Mouse (Mus musculus): ENCODE measurements around the gene Dstn. TPM values are rescaled to one million over a fixed set of nuclear protein-coding genes. Genes with fewer than 3 reads are reported as not detected.

Gene Dstn
- polyA plus RNA-seq, 1 experiment from 2014 or later, result 368 TPM

- Histone ChIP-seq H3K36me3 (peaks cover 9% of the 10 kb centered on the region; the same call in 1 of the 2 replicates), H3K4me1 (replicated peaks) (peaks cover 20% of the 10 kb centered on the region), H3K27ac (no peak overlapping the region), H3K27me3 (ENCODE audit: insufficient read depth, poor library complexity, severe bottlenecking) (no peaks in the 10 kb centered on the region), H3K9me3 (no peaks in the 10 kb centered on the region), H3K4me3 (no peak overlapping the region)
- WGBS, result 66% methylated on average over 3 of the region's 3 CpGs
- DNase-seq (ENCODE audit: low spot score), result no peak
Observed at GRCm38 (mm10) chr2:143929607-143930311, 14.6 kb downstream of the Dstn start.

GRCm38 (mm10) chr2:143932340-143932873 is 17.3 kb downstream of the Dstn start:
- Histone ChIP-seq H3K9me3 (no peaks in the 10 kb centered on the region), H3K36me3 (peaks cover 9% of the 10 kb centered on the region; the same call in 1 of the 2 replicates), H3K27me3 (ENCODE audit: insufficient read depth, poor library complexity, severe bottlenecking) (no peaks in the 10 kb centered on the region), H3K27ac (no peak overlapping the region), H3K4me3 (no peak overlapping the region), H3K4me1 (replicated peaks) (peaks cover 23% of the 10 kb centered on the region)
- 87% methylated on average over 12 of the region's 12 CpGs for WGBS
- DNase-seq (ENCODE audit: low spot score), result no peak

GRCm38 (mm10) chr2:143933516-143933915 is 18.4 kb downstream of the Dstn start:
- Histone ChIP-seq H3K4me1 (replicated peaks) (peaks cover 23% of the 10 kb centered on the region), H3K27ac (no peak overlapping the region), H3K9me3 (no peaks in the 10 kb centered on the region), H3K36me3 (peaks cover 11% of the 10 kb centered on the region), H3K4me3 (no peak overlapping the region), H3K27me3 (ENCODE audit: insufficient read depth, poor library complexity, severe bottlenecking) (no peaks in the 10 kb centered on the region)
- DNase-seq (ENCODE audit: low spot score), result no peak
- WGBS, result 89% methylated on average over 5 of the region's 5 CpGs

GRCm38 (mm10) chr2:143934439-143934838 is 19.3 kb downstream of the Dstn start:
- H3K36me3 ChIP-seq, result peaks cover 20% of the 10 kb centered on the region
- no peak overlapping the region for H3K27ac ChIP-seq
- no peak overlapping the region for H3K4me3 ChIP-seq
- DNase-seq (ENCODE audit: low spot score), result no peak
- 93% methylated on average over 8 of the region's 8 CpGs for WGBS
- H3K4me1 ChIP-seq (replicated peaks), result peaks cover 23% of the 10 kb centered on the region
- H3K9me3 ChIP-seq, result no peaks in the 10 kb centered on the region
- no peaks in the 10 kb centered on the region for H3K27me3 ChIP-seq (ENCODE audit: insufficient read depth, poor library complexity, severe bottlenecking)

- no peaks in the 10 kb centered on the region for H3K9me3 ChIP-seq
- no peak for DNase-seq (ENCODE audit: low spot score)
- 0 out of 2 replicates have a peak, but pooled peaks cover 3% of the 10 kb centered on the region for H3K4me1 ChIP-seq (replicated peaks)
- H3K4me3 ChIP-seq, result no peak overlapping the region
- no peak overlapping the region for H3K27ac ChIP-seq
- 77% methylated on average over 2 of the region's 2 CpGs for WGBS
- peaks cover 53% of the 10 kb centered on the region for H3K36me3 ChIP-seq
- H3K27me3 ChIP-seq (ENCODE audit: insufficient read depth, poor library complexity, severe bottlenecking), result no peaks in the 10 kb centered on the region
Observed at GRCm38 (mm10) chr2:143937861-143938260, 22.7 kb downstream of the Dstn start.

- Histone ChIP-seq H3K4me1 (replicated peaks) (0 out of 2 replicates have a peak, but pooled peaks cover 3% of the 10 kb centered on the region), H3K27me3 (ENCODE audit: insufficient read depth, poor library complexity, severe bottlenecking) (no peaks in the 10 kb centered on the region), H3K36me3 (peaks cover 68% of the 10 kb centered on the region), H3K27ac (no peak overlapping the region), H3K9me3 (no peaks in the 10 kb centered on the region), H3K4me3 (no peak overlapping the region)
- no peak for DNase-seq (ENCODE audit: low spot score)
- WGBS, result 93% methylated on average over 5 of the region's 5 CpGs
Observed at GRCm38 (mm10) chr2:143940406-143940805, 25.3 kb downstream of the Dstn start.

DNA sequence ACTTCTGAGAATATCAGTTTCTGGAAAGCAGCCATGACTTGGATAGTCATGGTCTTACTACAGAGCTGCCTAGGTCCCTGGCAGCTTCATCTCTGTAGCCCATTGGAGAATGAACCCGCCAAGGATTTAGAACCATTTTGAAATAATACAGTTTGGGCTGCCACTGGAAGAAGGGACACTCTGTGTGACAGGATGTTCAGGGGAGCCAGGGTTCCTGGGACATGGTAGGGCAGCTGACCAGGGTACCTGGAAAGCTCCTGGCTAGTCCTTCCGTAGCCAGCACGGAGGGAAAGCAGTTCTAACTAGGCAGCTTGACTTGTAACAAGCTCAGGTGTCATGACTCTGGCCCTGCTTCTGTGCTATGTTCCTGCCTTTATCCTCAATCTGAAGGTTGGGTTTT is 29.7 kb downstream of the Dstn start:
- Histone ChIP-seq H3K27me3 (ENCODE audit: insufficient read depth, poor library complexity, severe bottlenecking) (no peaks in the 10 kb centered on the region), H3K4me1 (replicated peaks) (no peaks in the 10 kb centered on the region), H3K9me3 (no peaks in the 10 kb centered on the region), H3K4me3 (no peak overlapping the region), H3K36me3 (peaks cover 97% of the 10 kb centered on the region), H3K27ac (no peak overlapping the region)
- 92% methylated on average over 3 of the region's 3 CpGs for WGBS
- DNase-seq (ENCODE audit: low spot score), result no peak

DNA sequence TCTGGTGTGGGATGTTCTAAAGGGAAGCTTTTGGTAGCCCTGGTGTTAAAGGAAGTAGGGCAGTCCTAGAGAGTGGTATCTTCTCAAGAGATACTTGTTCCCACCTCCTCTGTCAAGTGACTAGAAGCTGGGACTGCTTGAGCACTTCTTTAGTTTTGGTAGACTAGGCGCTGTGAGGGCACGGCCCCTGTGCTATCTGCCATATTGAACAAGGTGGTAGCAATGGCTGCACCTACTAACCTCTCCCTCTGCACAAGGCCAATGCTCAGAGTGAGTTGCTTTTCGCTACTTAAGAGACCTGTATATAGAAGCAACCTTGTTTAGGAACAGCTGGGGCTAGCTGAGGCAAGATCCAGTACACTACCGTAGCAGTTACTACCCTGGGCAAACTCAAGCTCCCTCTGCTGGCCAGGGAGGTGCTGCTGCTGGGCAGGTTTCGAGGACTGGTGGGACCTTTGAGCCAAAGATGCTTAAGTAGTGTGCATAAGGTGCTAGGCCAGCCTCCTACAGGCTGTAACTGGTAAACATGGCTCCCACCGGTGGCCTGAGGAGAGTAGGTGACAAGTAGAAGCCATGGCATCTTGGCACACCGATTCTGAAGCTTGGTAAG is 30.5 kb downstream of the Dstn start:
- 89% methylated on average over 7 of the region's 7 CpGs for WGBS
- peaks cover 97% of the 10 kb centered on the region for H3K36me3 ChIP-seq
- no peak overlapping the region for H3K27ac ChIP-seq
- DNase-seq (ENCODE audit: low spot score), result no peak
- H3K4me1 ChIP-seq (replicated peaks), result no peaks in the 10 kb centered on the region
- H3K9me3 ChIP-seq, result no peaks in the 10 kb centered on the region
- no peaks in the 10 kb centered on the region for H3K27me3 ChIP-seq (ENCODE audit: insufficient read depth, poor library complexity, severe bottlenecking)
- no peak overlapping the region for H3K4me3 ChIP-seq

- Histone ChIP-seq H3K27me3 (ENCODE audit: insufficient read depth, poor library complexity, severe bottlenecking) (no peaks in the 10 kb centered on the region), H3K4me1 (replicated peaks) (no peaks in the 10 kb centered on the region), H3K4me3 (no peak overlapping the region), H3K9me3 (no peaks in the 10 kb centered on the region), H3K36me3 (peaks cover 97% of the 10 kb centered on the region), H3K27ac (no peak overlapping the region)
- 90% methylated on average over 2 of the region's 2 CpGs for WGBS
- DNase-seq (ENCODE audit: low spot score), result no peak
Observed at GRCm38 (mm10) chr2:143946399-143946798, 31.3 kb downstream of the Dstn start.

GRCm38 (mm10) chr2:143947981-143948380 is 32.9 kb downstream of the Dstn start:
- Histone ChIP-seq H3K9me3 (no peaks in the 10 kb centered on the region), H3K4me1 (replicated peaks) (no peaks in the 10 kb centered on the region), H3K27ac (no peak overlapping the region), H3K27me3 (ENCODE audit: insufficient read depth, poor library complexity, severe bottlenecking) (no peaks in the 10 kb centered on the region), H3K36me3 (peaks cover 99% of the 10 kb centered on the region), H3K4me3 (no peak overlapping the region)
- DNase-seq (ENCODE audit: low spot score), result no peak
- WGBS, result 91% methylated on average over 3 of the region's 3 CpGs

DNA sequence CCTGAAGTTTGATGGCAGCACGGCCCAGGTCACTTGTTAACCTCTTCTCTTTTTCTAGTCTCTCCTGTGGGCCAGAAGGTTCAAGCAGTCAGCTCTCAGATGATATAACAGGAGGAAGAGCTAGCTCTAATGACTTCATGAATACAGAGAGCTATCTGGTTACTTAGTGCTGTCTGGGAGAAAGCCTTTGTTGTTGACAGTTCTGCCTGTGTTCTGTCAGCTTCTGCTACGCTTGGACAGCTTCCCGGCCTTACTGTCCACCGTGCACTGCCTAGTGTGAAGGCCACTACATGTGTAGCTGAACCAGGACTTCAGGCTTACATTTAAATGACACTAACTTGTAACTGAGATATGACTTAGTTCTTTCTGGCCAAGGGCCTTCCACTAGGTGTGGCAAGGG is 33.3 kb downstream of the Dstn start:
- WGBS, result 93% methylated on average over 4 of the region's 4 CpGs
- Histone ChIP-seq H3K4me1 (replicated peaks) (no peaks in the 10 kb centered on the region), H3K27ac (no peak overlapping the region), H3K9me3 (no peaks in the 10 kb centered on the region), H3K4me3 (no peak overlapping the region), H3K36me3 (peaks cover 100% of the 10 kb centered on the region), H3K27me3 (ENCODE audit: insufficient read depth, poor library complexity, severe bottlenecking) (no peaks in the 10 kb centered on the region)
- DNase-seq (ENCODE audit: low spot score), result no peak

- Histone ChIP-seq H3K27me3 (ENCODE audit: insufficient read depth, poor library complexity, severe bottlenecking) (no peaks in the 10 kb centered on the region), H3K9me3 (no peaks in the 10 kb centered on the region), H3K4me1 (replicated peaks) (no peaks in the 10 kb centered on the region), H3K4me3 (no peak overlapping the region), H3K36me3 (peaks cover 100% of the 10 kb centered on the region), H3K27ac (no peak overlapping the region)
- 91% methylated on average over 6 of the region's 6 CpGs for WGBS
- no peak for DNase-seq (ENCODE audit: low spot score)
Observed at GRCm38 (mm10) chr2:143949217-143949616, 34.1 kb downstream of the Dstn start.

GRCm38 (mm10) chr2:143950290-143951027 is 35.3 kb downstream of the Dstn start:
- no peak overlapping the region for H3K27ac ChIP-seq
- H3K36me3 ChIP-seq, result peaks cover 100% of the 10 kb centered on the region
- DNase-seq (ENCODE audit: low spot score), result no peak
- no peak overlapping the region for H3K4me3 ChIP-seq
- 83% methylated on average over 5 of the region's 5 CpGs for WGBS
- H3K4me1 ChIP-seq (replicated peaks), result no peaks in the 10 kb centered on the region
- H3K9me3 ChIP-seq, result no peaks in the 10 kb centered on the region
- no peaks in the 10 kb centered on the region for H3K27me3 ChIP-seq (ENCODE audit: insufficient read depth, poor library complexity, severe bottlenecking)
